Mouse (Mus musculus): ENCODE results near the gene Chkb.

GRCm38 (mm10) chr15:89384617-89385016, 45.1 kb downstream of the Chkb start, which contains the start of gene Klhdc7b:
- no peak for TF ChIP-seq POLR2A (IDR thresholded peaks at IDR 0.05; ENCODE audit: insufficient read length, low read depth)
- TF ChIP-seq CEBPB (IDR thresholded peaks at IDR 0.05; ENCODE audit: insufficient read depth, poor library complexity, severe bottlenecking): no peak
- TF ChIP-seq E2F4 (IDR thresholded peaks at IDR 0.05; ENCODE audit: insufficient read depth): no peak
- no peak for TF ChIP-seq USF1 (IDR thresholded peaks at IDR 0.05; ENCODE audit: low read depth)
- no peak for TF ChIP-seq REST (IDR thresholded peaks at IDR 0.05; ENCODE audit: insufficient read depth, insufficient read length)
- TF ChIP-seq MAX (IDR thresholded peaks at IDR 0.05; ENCODE audit: low read depth): no peak
- TF ChIP-seq POLR2AphosphoS2 (IDR thresholded peaks at IDR 0.05; ENCODE audit: insufficient read length, low read depth): no peak

All from myocyte (in vitro differentiated cells).